Mouse (Mus musculus): ENCODE measurements around the gene Ube2v1.
A peak's percentile ranks its signal among the peaks of the same experiment; 100 is the strongest.

GRCm38 (mm10) chr2:167599917-167600316, 32.0 kb downstream of the Ube2v1 start:
- TF ChIP-seq POLR2A (IDR thresholded peaks at IDR 0.05; ENCODE audit: borderline replicate concordance, extremely low read depth, low read depth, low read length) (peak; percentile 7; the same call in 1 of the 2 replicates), CTCF (IDR thresholded peaks at IDR 0.05; ENCODE audit: insufficient read depth, low read length) (no peak)

All from lung, adult 2 months (tissue).